Mouse (Mus musculus) liver, adult 2 months (tissue): ENCODE data around the gene Mbnl2.

Source experiments
- CTCF ChIP-seq: fragments of 200-500 bp; IDR thresholded peaks from 2 replicates; pipeline ENCODE4 v1.5.1; 2011; ENCODE audit warnings: low read depth, low read length, control low read depth
- POLR2A ChIP-seq: fragments of 200-500 bp; IDR thresholded peaks from 2 replicates; pipeline ENCODE4 v1.6.1; 2011; ENCODE audit warnings: low read length, control low read depth; ENCODE audit not compliant: insufficient read depth; ENCODE audit errors: extremely low read depth

DNA sequence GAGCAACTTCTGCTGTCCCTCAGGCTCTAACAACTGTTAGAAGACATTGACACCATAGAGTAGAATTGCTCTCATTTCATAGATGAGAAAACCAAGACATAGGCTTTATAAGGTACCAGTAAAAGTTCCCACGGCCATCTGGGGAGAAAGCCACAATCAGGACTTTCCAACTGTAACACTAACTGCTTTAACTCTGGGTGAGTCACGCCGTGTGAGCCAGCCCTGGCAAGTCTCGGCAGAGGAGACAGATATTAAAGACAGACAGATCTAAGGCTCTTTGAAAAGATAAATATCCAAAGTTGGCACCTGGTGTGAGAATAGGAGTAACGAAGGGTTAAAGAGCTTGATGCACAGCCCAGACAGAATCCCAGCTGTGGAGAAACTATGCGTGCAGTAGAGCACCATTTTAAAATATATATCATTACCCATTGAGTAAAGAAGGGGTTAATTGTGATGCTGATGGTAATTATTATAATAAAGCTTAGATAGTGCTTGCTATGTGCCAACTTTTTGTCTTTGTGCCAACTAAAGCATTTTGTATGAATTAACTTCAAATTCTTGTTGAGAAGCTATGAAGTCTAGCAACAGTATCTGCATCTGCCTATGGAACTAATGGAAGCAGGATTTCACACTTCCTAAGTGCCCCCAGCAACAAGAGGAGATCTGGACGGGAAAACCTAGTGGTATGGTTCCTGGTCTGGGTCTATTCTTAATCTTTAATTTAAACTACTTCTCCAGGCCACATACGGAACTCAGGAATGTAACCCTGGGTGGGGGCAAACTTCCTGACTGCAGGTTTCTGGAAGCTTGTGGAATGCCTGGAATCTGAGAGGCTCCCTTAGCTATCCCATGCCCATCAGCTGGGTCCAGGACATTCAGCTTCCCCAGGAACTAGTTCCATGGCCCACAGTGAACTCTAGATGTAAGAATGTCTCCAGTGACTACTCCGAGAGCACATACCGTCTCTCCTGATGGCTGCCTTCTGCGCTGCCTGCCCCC lies 97.9 kb downstream of the Mbnl2 start:
- TF ChIP-seq CTCF (no peak), POLR2A (no peak)
